In genomic region chr11:86949951-86950441, GRCm38 (mm10) we compare ENCODE assay signal across 7 mouse cellular contexts. TPM values are rescaled to one million over a fixed set of nuclear protein-coding genes. Genes with fewer than 3 reads are reported as not detected.
DNase-seq lines count a peak whose midpoint lies in the region; ATAC-seq lines count a peak whose summit lies in the region.

No protein-coding gene starts in this region.

- H3K9ac ChIP-seq in hindbrain, embryonic 16.5 days (ENCODE audit: low read depth, low read length) = no peak overlapping the region
- no peak overlapping the region for H3K9ac ChIP-seq in neural tube, embryonic 15.5 days (replicated peaks)

- H3K4me2 ChIP-seq in hindbrain, embryonic 16.5 days (ENCODE audit: low read length) = no peak overlapping the region
- H3K4me2 ChIP-seq in neural tube, embryonic 15.5 days = no peak overlapping the region

- no peaks in the 10 kb centered on the region for H3K36me3 ChIP-seq in hindbrain, embryonic 16.5 days (ENCODE audit: control insufficient read depth, insufficient read depth, low read length)
- H3K36me3 ChIP-seq in neural tube, embryonic 15.5 days = no peaks in the 10 kb centered on the region

- H3K27ac ChIP-seq in hindbrain, embryonic 16.5 days (ENCODE audit: low read depth, low read length) = no peak overlapping the region; the same call in 1 of the 2 replicates
- H3K27ac ChIP-seq in neural tube, embryonic 15.5 days (replicated peaks) = peak overlapping the region; percentile 51; the same call in 1 of the 2 replicates

- peaks cover 10% of the 10 kb centered on the region for H3K4me1 ChIP-seq in hindbrain, embryonic 16.5 days (ENCODE audit: control insufficient read depth, insufficient read depth, low read depth, low read length)
- peaks cover 25% of the 10 kb centered on the region for H3K4me1 ChIP-seq in neural tube, embryonic 15.5 days

- peak; percentile 62 for DNase-seq in right cerebral cortex, adult 18-20 months
- no peak for DNase-seq in right cerebral cortex, postnatal 4 days
- peak; percentile 44 for DNase-seq in gastrocnemius, adult 18-20 months (ENCODE audit: low spot score)

- ATAC-seq in hindbrain, embryonic 16.5 days = peak; percentile 42; the same call in 1 of the 2 replicates
- ATAC-seq in neural tube, embryonic 15.5 days (ENCODE audit: low FRiP score) = no peak
- ATAC-seq in granulocyte monocyte progenitor cell, adult 5-6 weeks (replicated peaks; ENCODE audit: poor library complexity, severe bottlenecking) = no peak
- no peak for ATAC-seq in erythroblast, adult 5-6 weeks (replicated peaks; ENCODE audit: low FRiP score, poor library complexity, severe bottlenecking)

- no peaks in the 10 kb centered on the region for H3K9me3 ChIP-seq in hindbrain, embryonic 16.5 days (ENCODE audit: control insufficient read depth, low read length)
- H3K9me3 ChIP-seq in neural tube, embryonic 15.5 days (replicated peaks) = no peaks in the 10 kb centered on the region

- 43% methylated on average over 9 of the region's 9 CpGs for WGBS in hindbrain, embryonic 16.5 days
- 60% methylated on average over 9 of the region's 9 CpGs for WGBS in neural tube, embryonic 15.5 days

- H3K4me3 ChIP-seq in hindbrain, embryonic 16.5 days (ENCODE audit: low read length) = no peak overlapping the region
- H3K4me3 ChIP-seq in neural tube, embryonic 15.5 days (replicated peaks) = no peak overlapping the region

- no peaks in the 10 kb centered on the region for H3K27me3 ChIP-seq in hindbrain, embryonic 16.5 days (replicated peaks; ENCODE audit: control insufficient read depth, insufficient read depth, low read length)
- H3K27me3 ChIP-seq in neural tube, embryonic 15.5 days (replicated peaks) = no peaks in the 10 kb centered on the region

RNA-seq across cellular contexts. Expression of gene Ypel2, which starts 43.5 kb away (rescaled TPM):
- 1 to 10 TPM; 6.4 to 9.4 TPM for total RNA-seq in gastrocnemius, adult 18-20 months (2021)
- 4.0 and 4.1 TPM in 2 replicates for polyA plus RNA-seq in hindbrain, embryonic 16.5 days (2015; fragmentation: Nextera tagmentation; extraction: Ambion mirVana)
- polyA plus RNA-seq in neural tube, embryonic 15.5 days (2015; fragmentation: Nextera tagmentation; extraction: Ambion mirVana) = 3.4 and 4.1 TPM in 2 replicates
- 11.6 and 18.4 TPM in 2 replicates for total RNA-seq in granulocyte monocyte progenitor cell, adult 5-6 weeks (2014; fragmentation: Nextera tagmentation)
- 6.7 and 6.9 TPM in 2 replicates for total RNA-seq in granulocyte monocyte progenitor cell, adult 5-6 weeks (2017)
- 0.19 and 1.5 TPM in 2 replicates for total RNA-seq in erythroblast, adult 5-6 weeks (2015; ENCODE audit: low replicate concordance)
- 0.56 and 0.68 TPM in 2 replicates for total RNA-seq in erythroblast, adult 5-6 weeks (2017; ENCODE audit: low replicate concordance)
